Mouse (Mus musculus): ENCODE measurements around the gene Gpr137c.

- TF ChIP-seq TAL1 (IDR thresholded peaks at IDR 0.05; ENCODE audit: low read length) = no peak
- TF ChIP-seq GATA1 (IDR thresholded peaks at IDR 0.05; ENCODE audit: low read length) = no peak
Measured at GRCm38 (mm10) chr14:45220090-45220956, 806 bp downstream of the Gpr137c start, which contains the start of gene Txndc16.
